ENCODE assay signal across 28 mouse cellular contexts in genomic region chr7:70874393-70874792, GRCm38 (mm10).
DNase-seq lines count a peak whose midpoint lies in the region; ATAC-seq and TF ChIP-seq lines count a peak whose summit lies in the region.
"Had no signal": no experiment of that assay in that cellular context is flagged by ENCODE, and none has a peak within 500 bp of the region (broad histone marks: within the 10 kb centered on the region; RNA-seq: fewer than 3 reads in every experiment).

No protein-coding gene starts in this region.

- WGBS in midbrain, postnatal 0 days: 47% methylated on average over 2 of the region's 2 CpGs
- 78% methylated on average over 2 of the region's 2 CpGs for whole genome bisulfite sequencing in midbrain, embryonic 15.5 days

- no peak overlapping the region for H3K4me3 ChIP-seq in midbrain, postnatal 0 days (ENCODE audit: low read depth, low read length)
- H3K4me3 ChIP-seq in midbrain, embryonic 15.5 days: no peak overlapping the region
- H3K4me3 ChIP-seq: embryonic facial prominence, embryonic 10.5 days; embryonic facial prominence, embryonic 15.5 days; forebrain, embryonic 13.5 days; limb, embryonic 10.5 days; limb, embryonic 15.5 days had no signal

- H3K9ac ChIP-seq in midbrain, postnatal 0 days (replicated peaks; ENCODE audit: low read length, poor library complexity, severe bottlenecking): no peak overlapping the region
- no peak overlapping the region for H3K9ac ChIP-seq in midbrain, embryonic 15.5 days
- H3K9ac ChIP-seq: embryonic facial prominence, embryonic 15.5 days; forebrain, embryonic 13.5 days; limb, embryonic 15.5 days; liver, embryonic 14.5 days had no signal

- no peak for TF ChIP-seq CTCF in midbrain, postnatal 0 days (IDR thresholded peaks at IDR 0.05)

- DNase-seq in midbrain, postnatal 0 days (ENCODE audit: low spot score): peak; percentile 41
- DNase-seq in cerebellum, adult 11-12 months: peak; percentile 77
- peak; percentile 80 for DNase-seq in cerebellum, adult 9-11 months
- DNase-seq in spleen, adult 12 weeks (ENCODE audit: low spot score): no peak
- no peak for DNase-seq in thymus, postnatal 25 days
- DNase-seq: adrenal gland, adult 8-10 months; B cell, adult 2 months; gastrocnemius, postnatal 14 days; heart, postnatal 14 days; kidney, adult 18-20 months; kidney, postnatal 36 days; lung, adult 2 months; lung, postnatal 10 days; midbrain, embryonic 14.5 days; right cerebral cortex, postnatal 25 days; spleen, adult 18-20 months; thymus, adult 2 months; thymus, postnatal 4 days had no signal

- no peak overlapping the region for H3K4me2 ChIP-seq in midbrain, postnatal 0 days (ENCODE audit: low read depth, low read length, poor library complexity, severe bottlenecking)
- H3K4me2 ChIP-seq in midbrain, embryonic 15.5 days: no peak overlapping the region
- H3K4me2 ChIP-seq: embryonic facial prominence, embryonic 15.5 days; forebrain, embryonic 13.5 days; limb, embryonic 15.5 days had no signal

- H3K9me3 ChIP-seq in midbrain, postnatal 0 days (ENCODE audit: low read length): no peaks in the 10 kb centered on the region
- H3K9me3 ChIP-seq in midbrain, embryonic 15.5 days: no peaks in the 10 kb centered on the region
- H3K9me3 ChIP-seq: embryonic facial prominence, embryonic 10.5 days; embryonic facial prominence, embryonic 15.5 days; forebrain, embryonic 13.5 days; limb, embryonic 10.5 days; limb, embryonic 15.5 days had no signal

- no peaks in the 10 kb centered on the region for H3K4me1 ChIP-seq in midbrain, postnatal 0 days (ENCODE audit: insufficient read depth, low read length)
- H3K4me1 ChIP-seq in midbrain, embryonic 15.5 days: no peaks in the 10 kb centered on the region
- H3K4me1 ChIP-seq: embryonic facial prominence, embryonic 15.5 days; forebrain, embryonic 13.5 days; limb, embryonic 10.5 days; limb, embryonic 15.5 days had no signal

- no peaks in the 10 kb centered on the region for H3K27me3 ChIP-seq in midbrain, postnatal 0 days (ENCODE audit: insufficient read depth, low read length)
- no peaks in the 10 kb centered on the region for H3K27me3 ChIP-seq in midbrain, embryonic 15.5 days (replicated peaks)
- H3K27me3 ChIP-seq: embryonic facial prominence, embryonic 15.5 days; forebrain, embryonic 13.5 days; limb, embryonic 15.5 days had no signal

- no peak for ATAC-seq in midbrain, postnatal 0 days (ENCODE audit: low FRiP score)
- no peak for ATAC-seq in midbrain, embryonic 15.5 days (replicated peaks)
- no peak for ATAC-seq in inflammation-experienced regulatory T-cells, adult 6 months
- ATAC-seq: activated CD4-positive, CD25-positive, alpha-beta regulatory T cell, adult 4 months; forebrain, embryonic 13.5 days had no signal

- no peaks in the 10 kb centered on the region for H3K36me3 ChIP-seq in midbrain, postnatal 0 days (ENCODE audit: insufficient read depth, low read length)
- H3K36me3 ChIP-seq in midbrain, embryonic 15.5 days (replicated peaks): no peaks in the 10 kb centered on the region
- H3K36me3 ChIP-seq: embryonic facial prominence, embryonic 10.5 days; embryonic facial prominence, embryonic 15.5 days; limb, embryonic 10.5 days; limb, embryonic 15.5 days had no signal

- no peak overlapping the region for H3K27ac ChIP-seq in midbrain, postnatal 0 days (ENCODE audit: low read depth, low read length)
- no peak overlapping the region for H3K27ac ChIP-seq in midbrain, embryonic 15.5 days
- H3K27ac ChIP-seq: embryonic facial prominence, embryonic 10.5 days; embryonic facial prominence, embryonic 15.5 days; forebrain, embryonic 13.5 days; limb, embryonic 10.5 days; limb, embryonic 15.5 days; liver, embryonic 14.5 days; stomach, postnatal 0 days had no signal

Comparison
In these comparisons a context has a peak if more than half of its experiments do, and no peak if none do; other contexts are left out.
1. DNase-seq: peak in midbrain, postnatal 0 days (single experiment), cerebellum, adult 11-12 months (single experiment) and cerebellum, adult 9-11 months (single experiment); none in spleen, adult 12 weeks (single experiment) and thymus, postnatal 25 days (single experiment).